Mouse (Mus musculus): ENCODE results near the gene Bmpr1a.

Gene Bmpr1a

GRCm38 (mm10) chr14:34503325-34503647 is at the start of gene Bmpr1a:
Gene Bmpr1a, minus strand, starts transcription at chr14:34503341.
- DNase-seq (ENCODE audit: low spot score in 2 of 2), result no peak

GRCm38 (mm10) chr14:34552226-34552625 is 49.1 kb upstream of the Bmpr1a start:
- DNase-seq (ENCODE audit: low spot score in 2 of 2), result no peak

- DNase-seq (ENCODE audit: low spot score in 2 of 2), result peak; percentile 71 to 84
Observed at GRCm38 (mm10) chr14:34549004-34549671, 46.0 kb upstream of the Bmpr1a start.

GRCm38 (mm10) chr14:34548391-34549001 is 45.4 kb upstream of the Bmpr1a start:
- peak in 1 of 2 experiments; percentile 42 for DNase-seq (ENCODE audit: low spot score in 2 of 2)

GRCm38 (mm10) chr14:34544545-34544944 is 41.4 kb upstream of the Bmpr1a start:
- DNase-seq (ENCODE audit: low spot score in 2 of 2), result no peak

GRCm38 (mm10) chr14:34544001-34544400 is 40.9 kb upstream of the Bmpr1a start:
- DNase-seq (ENCODE audit: low spot score in 2 of 2), result no peak

GRCm38 (mm10) chr14:34543596-34543995 is 40.5 kb upstream of the Bmpr1a start:
- DNase-seq (ENCODE audit: low spot score in 2 of 2), result no peak

GRCm38 (mm10) chr14:34541896-34542295 is 38.8 kb upstream of the Bmpr1a start:
- no peak for DNase-seq (ENCODE audit: low spot score in 2 of 2)

GRCm38 (mm10) chr14:34540685-34541162 is 37.6 kb upstream of the Bmpr1a start:
- DNase-seq (ENCODE audit: low spot score in 2 of 2), result peak in 1 of 2 experiments; percentile 27

- DNase-seq (ENCODE audit: low spot score in 2 of 2), result no peak
Observed at GRCm38 (mm10) chr14:34535883-34536282, 32.7 kb upstream of the Bmpr1a start.

- DNase-seq (ENCODE audit: low spot score in 2 of 2), result no peak
Observed at GRCm38 (mm10) chr14:34533537-34533936, 30.4 kb upstream of the Bmpr1a start.

- no peak for DNase-seq (ENCODE audit: low spot score in 2 of 2)
Observed at GRCm38 (mm10) chr14:34532536-34532935, 29.4 kb upstream of the Bmpr1a start.

GRCm38 (mm10) chr14:34528804-34529203 is 25.7 kb upstream of the Bmpr1a start:
- DNase-seq (ENCODE audit: low spot score in 2 of 2), result no peak

GRCm38 (mm10) chr14:34522701-34523100 is 19.6 kb upstream of the Bmpr1a start, which contains the start of gene 9230112D13Rik:
Gene 9230112D13Rik, minus strand, starts transcription at chr14:34522801.
- DNase-seq (ENCODE audit: low spot score in 2 of 2), result no peak

- no peak for DNase-seq (ENCODE audit: low spot score in 2 of 2)
Observed at GRCm38 (mm10) chr14:34517959-34518544, 14.9 kb upstream of the Bmpr1a start.

- no peak for DNase-seq (ENCODE audit: low spot score in 2 of 2)
Observed at GRCm38 (mm10) chr14:34516960-34517577, 13.9 kb upstream of the Bmpr1a start.

GRCm38 (mm10) chr14:34515860-34516259 is 12.7 kb upstream of the Bmpr1a start:
- no peak for DNase-seq (ENCODE audit: low spot score in 2 of 2)

- DNase-seq (ENCODE audit: low spot score in 2 of 2), result no peak
Observed at GRCm38 (mm10) chr14:34514120-34514519, 11.0 kb upstream of the Bmpr1a start.

GRCm38 (mm10) chr14:34512602-34513001 is 9.5 kb upstream of the Bmpr1a start:
- no peak for DNase-seq (ENCODE audit: low spot score in 2 of 2)

GRCm38 (mm10) chr14:34511901-34512300 is 8.8 kb upstream of the Bmpr1a start:
- DNase-seq (ENCODE audit: low spot score in 2 of 2), result no peak

- DNase-seq (ENCODE audit: low spot score in 2 of 2), result no peak
Observed at GRCm38 (mm10) chr14:34508842-34509439, 5.8 kb upstream of the Bmpr1a start.

GRCm38 (mm10) chr14:34508187-34508840 is 5.2 kb upstream of the Bmpr1a start:
- DNase-seq (ENCODE audit: low spot score in 2 of 2), result no peak

Measured in cerebellum, postnatal 4 days (tissue).